Comparison of ENCODE assay signal across 20 mouse cellular contexts in genomic region chr17:26115956-26116487, GRCm38 (mm10). TPM values are rescaled to one million over a fixed set of nuclear protein-coding genes. Genes with fewer than 3 reads are reported as not detected.
DNase-seq lines count a peak whose midpoint lies in the region; ATAC-seq and TF ChIP-seq lines count a peak whose summit lies in the region.
"Had no signal": no experiment of that assay in that cellular context is flagged by ENCODE, and none has a peak within 500 bp of the region (broad histone marks: within the 10 kb centered on the region; RNA-seq: fewer than 3 reads in every experiment).

No protein-coding gene starts in this region.

- H3K27me3 ChIP-seq in intestine, postnatal 0 days (replicated peaks; ENCODE audit: control insufficient read depth, insufficient read depth, low read length), result peaks cover 18% of the 10 kb centered on the region
- peaks cover 74% of the 10 kb centered on the region for H3K27me3 ChIP-seq in forebrain, embryonic 13.5 days
- peaks cover 64% of the 10 kb centered on the region for H3K27me3 ChIP-seq in liver, embryonic 11.5 days (replicated peaks; ENCODE audit: control insufficient read depth, insufficient read depth, low read length)
- H3K27me3 ChIP-seq: Patski had no signal

- no peak overlapping the region for H3K4me3 ChIP-seq in intestine, postnatal 0 days (ENCODE audit: low read depth, low read length)
- no peak overlapping the region for H3K4me3 ChIP-seq in forebrain, embryonic 13.5 days
- no peak overlapping the region for H3K4me3 ChIP-seq in liver, embryonic 11.5 days (ENCODE audit: low read depth, low read length)
- H3K4me3 ChIP-seq: embryonic facial prominence, embryonic 13.5 days; heart, embryonic 10.5 days; hindbrain, embryonic 12.5 days; left cerebral cortex, adult 2 months; liver, embryonic 12.5 days had no signal

- TF ChIP-seq CTCF in intestine, postnatal 0 days (IDR thresholded peaks at IDR 0.05; ENCODE audit: low read depth), result no peak

- peak overlapping the region; percentile 89 for H3K4me2 ChIP-seq in intestine, postnatal 0 days (replicated peaks; ENCODE audit: low read depth)
- no peak overlapping the region for H3K4me2 ChIP-seq in forebrain, embryonic 13.5 days
- H3K4me2 ChIP-seq in liver, embryonic 11.5 days, result no peak overlapping the region
- H3K4me2 ChIP-seq: embryonic facial prominence, embryonic 13.5 days; hindbrain, embryonic 12.5 days; liver, embryonic 12.5 days had no signal

- H3K36me3 ChIP-seq in intestine, postnatal 0 days (ENCODE audit: control insufficient read depth, insufficient read depth), result peaks cover 8% of the 10 kb centered on the region; the same call in 1 of the 2 replicates
- H3K36me3 ChIP-seq in forebrain, embryonic 13.5 days (ENCODE audit: poor library complexity, severe bottlenecking), result no peaks in the 10 kb centered on the region
- H3K36me3 ChIP-seq in liver, embryonic 11.5 days (ENCODE audit: control insufficient read depth, insufficient read depth, low read length), result no peaks in the 10 kb centered on the region
- H3K36me3 ChIP-seq: embryonic facial prominence, embryonic 13.5 days; heart, embryonic 10.5 days; hindbrain, embryonic 12.5 days; liver, embryonic 12.5 days had no signal

- peaks cover 6% of the 10 kb centered on the region; the same call in 1 of the 2 replicates for H3K4me1 ChIP-seq in intestine, postnatal 0 days (replicated peaks; ENCODE audit: control insufficient read depth, insufficient read depth, low read length)
- peaks cover 14% of the 10 kb centered on the region for H3K4me1 ChIP-seq in forebrain, embryonic 13.5 days
- H3K4me1 ChIP-seq in liver, embryonic 11.5 days (replicated peaks; ENCODE audit: control insufficient read depth, insufficient read depth, low read length), result peaks cover 13% of the 10 kb centered on the region; the same call in 1 of the 2 replicates

- peak; percentile 82 for DNase-seq in kidney, adult 9 months
- DNase-seq in kidney, postnatal 25 days, result peak; percentile 64 to 82
- DNase-seq in yolk sac, embryonic 10.5 days (ENCODE audit: low spot score), result peak; percentile 26
- DNase-seq in liver, embryonic 11.5 days (ENCODE audit: low spot score), result no peak
- DNase-seq in right cerebral cortex, postnatal 4 days, result no peak
- DNase-seq: adrenal gland, postnatal 10 days; cerebellum, adult 11 months; cerebellum, postnatal 14 days; heart, postnatal 10 days; left cerebral cortex, postnatal 4 days; lung, adult 2 months had no signal

- no peak overlapping the region for H3K9ac ChIP-seq in intestine, postnatal 0 days (ENCODE audit: low read depth, low read length)
- no peak overlapping the region for H3K9ac ChIP-seq in forebrain, embryonic 13.5 days
- no peak overlapping the region for H3K9ac ChIP-seq in liver, embryonic 11.5 days (ENCODE audit: low read depth, low read length)
- H3K9ac ChIP-seq: embryonic facial prominence, embryonic 13.5 days; hindbrain, embryonic 12.5 days; liver, embryonic 12.5 days had no signal

- ATAC-seq in intestine, postnatal 0 days, result peak; percentile 32
- no peak for ATAC-seq in forebrain, embryonic 13.5 days
- no peak for ATAC-seq in liver, embryonic 11.5 days (replicated peaks; ENCODE audit: low FRiP score)
- ATAC-seq: forebrain, embryonic 16.5 days; liver, embryonic 12.5 days; Patski had no signal

- WGBS in intestine, postnatal 0 days, result 25% methylated on average over 2 of the region's 3 CpGs
- 63% methylated on average over 3 of the region's 3 CpGs for WGBS in forebrain, embryonic 13.5 days
- WGBS in liver, embryonic 11.5 days, result 44% methylated on average over 3 of the region's 3 CpGs

- no peaks in the 10 kb centered on the region for H3K9me3 ChIP-seq in intestine, postnatal 0 days (ENCODE audit: control insufficient read depth)
- no peaks in the 10 kb centered on the region for H3K9me3 ChIP-seq in forebrain, embryonic 13.5 days (replicated peaks)
- H3K9me3 ChIP-seq in liver, embryonic 11.5 days (ENCODE audit: control insufficient read depth, low read length), result no peaks in the 10 kb centered on the region
- H3K9me3 ChIP-seq: embryonic facial prominence, embryonic 13.5 days; heart, embryonic 10.5 days; hindbrain, embryonic 12.5 days; liver, embryonic 12.5 days had no signal

- H3K27ac ChIP-seq in intestine, postnatal 0 days (ENCODE audit: low read depth, low read length), result peak overlapping the region; percentile 84
- no peak overlapping the region for H3K27ac ChIP-seq in forebrain, embryonic 13.5 days
- no peak overlapping the region for H3K27ac ChIP-seq in liver, embryonic 11.5 days (ENCODE audit: low read depth, low read length)
- H3K27ac ChIP-seq: embryonic facial prominence, embryonic 13.5 days; heart, embryonic 10.5 days; hindbrain, embryonic 12.5 days; left cerebral cortex, adult 2 months; liver, embryonic 12.5 days had no signal

RNA-seq across cellular contexts. Expression of gene Tmem8, which starts 2.9 kb away (rescaled TPM):
- 26.5 TPM in 2 replicates for polyA plus RNA-seq in intestine, postnatal 0 days (2015; fragmentation: Nextera tagmentation; extraction: Ambion mirVana)
- 1.5 and 1.9 TPM in 2 replicates for polyA plus RNA-seq in forebrain, embryonic 13.5 days (2015; fragmentation: Nextera tagmentation; extraction: Ambion mirVana)
- 1.6 and 2.1 TPM in 2 replicates for polyA plus RNA-seq in liver, embryonic 11.5 days (2014; fragmentation: Nextera tagmentation; extraction: Ambion mirVana)

RNA-seq across cellular contexts. Expression of gene Mrpl28, which starts 7.3 kb away (rescaled TPM):
- polyA plus RNA-seq in intestine, postnatal 0 days (2015; fragmentation: Nextera tagmentation; extraction: Ambion mirVana), result 142 and 143 TPM in 2 replicates
- polyA plus RNA-seq in forebrain, embryonic 13.5 days (2015; fragmentation: Nextera tagmentation; extraction: Ambion mirVana), result 230 and 241 TPM in 2 replicates
- polyA plus RNA-seq in liver, embryonic 11.5 days (2014; fragmentation: Nextera tagmentation; extraction: Ambion mirVana), result 253 TPM in 2 replicates

RNA-seq across cellular contexts. Expression of gene Nme4, which starts 20.6 kb away (rescaled TPM):
- polyA plus RNA-seq in intestine, postnatal 0 days (2015; fragmentation: Nextera tagmentation; extraction: Ambion mirVana), result 18.5 and 20.4 TPM in 2 replicates
- 53.0 and 55.8 TPM in 2 replicates for polyA plus RNA-seq in forebrain, embryonic 13.5 days (2015; fragmentation: Nextera tagmentation; extraction: Ambion mirVana)
- 111 and 120 TPM in 2 replicates for polyA plus RNA-seq in liver, embryonic 11.5 days (2014; fragmentation: Nextera tagmentation; extraction: Ambion mirVana)

RNA-seq across cellular contexts. Expression of gene Axin1, which starts 22.5 kb away (rescaled TPM):
- polyA plus RNA-seq in intestine, postnatal 0 days (2015; fragmentation: Nextera tagmentation; extraction: Ambion mirVana), result 9.3 and 9.6 TPM in 2 replicates
- polyA plus RNA-seq in forebrain, embryonic 13.5 days (2015; fragmentation: Nextera tagmentation; extraction: Ambion mirVana), result 9.3 and 12.1 TPM in 2 replicates
- 12.8 and 13.1 TPM in 2 replicates for polyA plus RNA-seq in liver, embryonic 11.5 days (2014; fragmentation: Nextera tagmentation; extraction: Ambion mirVana)

RNA-seq across cellular contexts. Expression of gene Decr2, which starts 25.9 kb away (rescaled TPM):
- polyA plus RNA-seq in intestine, postnatal 0 days (2015; fragmentation: Nextera tagmentation; extraction: Ambion mirVana), result 36.2 and 37.4 TPM in 2 replicates
- 25.8 and 25.9 TPM in 2 replicates for polyA plus RNA-seq in forebrain, embryonic 13.5 days (2015; fragmentation: Nextera tagmentation; extraction: Ambion mirVana)
- polyA plus RNA-seq in liver, embryonic 11.5 days (2014; fragmentation: Nextera tagmentation; extraction: Ambion mirVana), result 18.2 and 20.1 TPM in 2 replicates

Comparison
In these comparisons a context has a peak if more than half of its experiments do, and no peak if none do; other contexts are left out.
1. DNase-seq: peak in kidney, adult 9 months (single experiment), kidney, postnatal 25 days (2 of 2) and yolk sac, embryonic 10.5 days (single experiment); none in liver, embryonic 11.5 days (single experiment) and right cerebral cortex, postnatal 4 days (single experiment).